Mouse (Mus musculus): Measurements from ENCODE around the gene Dhrs7c. TPM values are rescaled to one million over a fixed set of nuclear protein-coding genes. Genes with fewer than 3 reads are reported as not detected.

Dhrs7c gene
- polyA plus RNA-seq (2012; rRNA removed): 0.02 TPM in 1 of 2 replicates, not detected in the other

DNA sequence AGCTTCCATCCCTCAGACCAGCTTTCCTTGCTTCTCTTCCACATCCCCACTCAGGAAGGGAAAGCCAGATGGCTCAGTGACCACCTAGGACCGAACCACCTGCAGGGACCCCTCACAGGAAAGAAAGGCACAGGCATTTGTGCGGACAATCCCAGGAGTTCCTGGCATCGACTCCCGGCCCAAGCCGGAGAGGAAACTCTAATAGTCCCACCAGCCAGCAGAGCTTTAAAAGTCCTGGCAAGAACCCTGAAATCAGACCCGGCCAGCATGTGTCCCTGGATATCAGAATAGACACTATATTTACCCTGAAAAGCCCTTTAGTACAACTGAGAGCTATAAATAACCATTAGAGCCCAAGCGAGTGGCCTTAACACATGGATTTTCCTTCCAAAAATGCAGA is at the start of gene Dhrs7c:
Dhrs7c (plus strand) TSS at position 257 of the 400 bp plus-strand sequence.

DNA sequence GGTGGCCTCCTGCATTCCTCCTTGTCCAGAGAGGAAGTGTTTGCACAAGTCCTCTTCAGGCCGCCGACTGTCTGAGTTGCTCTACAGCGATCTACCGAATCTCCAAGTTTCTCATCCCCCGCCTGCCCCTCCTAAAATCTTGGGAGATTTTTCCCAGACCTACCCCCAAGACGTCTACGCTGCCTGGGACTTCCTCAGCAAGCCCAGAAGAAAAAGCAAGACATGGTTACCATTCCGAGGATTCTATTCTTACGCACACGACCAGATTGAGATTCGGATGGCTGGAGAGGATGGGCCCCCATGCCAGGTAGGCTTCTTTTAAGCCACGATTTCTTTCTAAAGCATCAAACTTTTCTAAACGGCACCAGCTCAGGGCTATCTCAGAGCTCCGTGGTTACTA is 26.9 kb upstream of the Dhrs7c start, which contains the start of gene Glp2r:
Glp2r (minus strand) TSS at position 101 of the 400 bp plus-strand sequence.

DNA sequence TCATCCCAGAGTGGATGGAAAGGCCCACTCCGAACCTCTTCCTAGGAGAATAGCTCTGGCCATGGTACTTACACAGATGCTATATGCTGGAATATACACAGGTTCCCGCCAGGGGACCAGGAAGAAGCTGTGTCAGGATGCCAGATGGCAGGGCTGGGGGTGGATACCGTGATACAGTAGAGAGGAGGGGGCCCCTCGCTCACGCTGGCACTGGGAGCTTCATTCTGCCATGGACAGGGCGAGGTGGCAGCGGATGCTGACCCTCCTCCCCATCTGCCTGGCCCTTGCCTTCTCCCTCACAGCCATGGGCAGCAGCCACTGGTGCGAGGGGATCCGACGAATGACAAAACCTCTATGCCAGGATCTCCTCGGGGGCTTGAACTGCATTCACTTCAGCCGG is 23.6 kb upstream of the Dhrs7c start, which contains the start of gene Gsg1l2:
Gsg1l2 (plus strand) TSS at position 230 of the 400 bp plus-strand sequence.

Other genes with a start within 250 kb of the Dhrs7c start
- gene Rcvrn, start 102.9 kb upstream of the Dhrs7c start, polyA plus RNA-seq (2012; rRNA removed): 0.04 TPM in 1 of 2 replicates, not detected in the other
- 0.25 and 0.53 TPM in 2 replicates for gene Glp2r, start 27.0 kb upstream of the Dhrs7c start, polyA plus RNA-seq (2012; rRNA removed)
- not detected in 2 replicates for gene Gsg1l2, start 23.6 kb upstream of the Dhrs7c start, polyA plus RNA-seq (2012; rRNA removed)
- 0.10 and 0.16 TPM in 2 replicates for gene Usp43, start 124.0 kb downstream of the Dhrs7c start, polyA plus RNA-seq (2012; rRNA removed)
- gene Cfap52, start 167.5 kb downstream of the Dhrs7c start, polyA plus RNA-seq (2012; rRNA removed): 0.02 and 0.04 TPM in 2 replicates
- gene Stx8, start 168.0 kb downstream of the Dhrs7c start, polyA plus RNA-seq (2012; rRNA removed): 8.2 and 8.4 TPM in 2 replicates